Mouse (Mus musculus) G1E (cell line): ENCODE results near the gene Snx29.

ENCODE experiments used
- CTCF ChIP-seq: IDR thresholded peaks from 2 replicates; pipeline ENCODE4 v1.5.1; 2012; ENCODE audit warnings: low read depth, low read length, inconsistent platforms, mixed read lengths
- GATA1 ChIP-seq: IDR thresholded peaks from 2 replicates; pipeline ENCODE4 v1.6.1; 2012; ENCODE audit warnings: borderline replicate concordance, low read length, inconsistent platforms, mixed read lengths

- TF ChIP-seq CTCF (no peak), GATA1 (no peak)
Measured at GRCm38 (mm10) chr16:11756598-11757245, 434.0 kb downstream of the Snx29 start.
